Mouse (Mus musculus) liver, postnatal 0 days (tissue): Measurements from ENCODE around the gene Rer1. TPM values are rescaled to one million over a fixed set of nuclear protein-coding genes. Genes with fewer than 3 reads are reported as not detected.
A peak's percentile ranks its signal among the peaks of the same experiment; 100 is the strongest.

Experiments
- ATAC-seq: fragments of 200-750 bp; cut with Nextera tagmentation; 2 replicates; pipeline ENCODE4 v1.8.0; 2017; ENCODE audit warnings: mild to moderate bottlenecking, moderate library complexity
- DNase-seq: peaks from one replicate; pipeline ENCODE4 v3.0.0-alpha.2; 2016
- H3K27ac ChIP-seq: fragments of 300-500 bp; sonication (generic); 2 replicates; pipeline ENCODE4 v1.5.1; 2014; ENCODE audit warnings: antibody characterized with exemption, moderate library complexity, mild to moderate bottlenecking, low read depth
- H3K27me3 ChIP-seq: fragments of 300-500 bp; sonication (generic); 2 replicates; pipeline ENCODE4 v1.6.1; 2014; ENCODE audit warnings: low read length, control low read depth, mixed read lengths; ENCODE audit not compliant: insufficient read depth
- H3K36me3 ChIP-seq: fragments of 300-500 bp; sonication (generic); replicated peaks from 2 replicates; pipeline ENCODE4 v1.6.1; 2014; ENCODE audit warnings: mild to moderate bottlenecking, control low read depth, low read length, moderate library complexity, mixed read lengths; ENCODE audit not compliant: insufficient read depth
- H3K4me1 ChIP-seq: fragments of 300-500 bp; sonication (generic); 2 replicates; pipeline ENCODE4 v1.6.1; 2014; ENCODE audit warnings: antibody characterized with exemption, mild to moderate bottlenecking, control low read depth; ENCODE audit not compliant: insufficient read depth
- H3K4me2 ChIP-seq: fragments of 300-500 bp; sonication (generic); 2 replicates; pipeline ENCODE4 v1.6.1; 2014; ENCODE audit warnings: low read depth, mild to moderate bottlenecking, low read length, moderate library complexity, mixed read lengths
- H3K4me3 ChIP-seq: fragments of 300-500 bp; sonication (generic); 2 replicates; pipeline ENCODE4 v1.5.1; 2014; ENCODE audit warnings: low read depth, low read length
- H3K9ac ChIP-seq: fragments of 300-500 bp; sonication (generic); replicated peaks from 2 replicates; pipeline ENCODE4 v1.6.1; 2014; ENCODE audit warnings: mild to moderate bottlenecking, moderate library complexity
- H3K9me3 ChIP-seq: fragments of 300-500 bp; sonication (generic); 2 replicates; pipeline ENCODE4 v1.6.1; 2016; ENCODE audit warnings: mild to moderate bottlenecking, control low read depth, low read length, mixed read lengths
- CTCF ChIP-seq: sonication (generic); IDR thresholded peaks from 2 replicates; pipeline ENCODE4 v1.5.1; 2016; ENCODE audit warnings: antibody characterized with exemption, low read depth
- EP300 ChIP-seq: IDR thresholded peaks from 2 replicates; pipeline ENCODE4 v1.6.1; 2016; ENCODE audit warnings: antibody characterized with exemption, low read depth, mild to moderate bottlenecking
- WGBS: fragments of 180-500 bp; shearing (Covaris S2); extraction: QIAGEN DNeasy Blood & Tissue Kit; methylation state at CpG from one replicate; pipeline ENCODE4 v1.1.7; 2014; ENCODE audit not compliant: insufficient replicate concordance; 5-methylcytosine and 5-hydroxymethylcytosine counted together
- polyA plus RNA-seq: library from polyadenylated mRNA; unstranded; fragments of >200 nt; fragmentation: Nextera tagmentation; extraction: Ambion mirVana; gene quantifications from 2 replicates; pipeline ENCODE4 v1.2.1, GENCODE M21; 2015

Gene Rer1
- polyA plus RNA-seq, 1 experiment from 2014 or later = 111 TPM

DNA sequence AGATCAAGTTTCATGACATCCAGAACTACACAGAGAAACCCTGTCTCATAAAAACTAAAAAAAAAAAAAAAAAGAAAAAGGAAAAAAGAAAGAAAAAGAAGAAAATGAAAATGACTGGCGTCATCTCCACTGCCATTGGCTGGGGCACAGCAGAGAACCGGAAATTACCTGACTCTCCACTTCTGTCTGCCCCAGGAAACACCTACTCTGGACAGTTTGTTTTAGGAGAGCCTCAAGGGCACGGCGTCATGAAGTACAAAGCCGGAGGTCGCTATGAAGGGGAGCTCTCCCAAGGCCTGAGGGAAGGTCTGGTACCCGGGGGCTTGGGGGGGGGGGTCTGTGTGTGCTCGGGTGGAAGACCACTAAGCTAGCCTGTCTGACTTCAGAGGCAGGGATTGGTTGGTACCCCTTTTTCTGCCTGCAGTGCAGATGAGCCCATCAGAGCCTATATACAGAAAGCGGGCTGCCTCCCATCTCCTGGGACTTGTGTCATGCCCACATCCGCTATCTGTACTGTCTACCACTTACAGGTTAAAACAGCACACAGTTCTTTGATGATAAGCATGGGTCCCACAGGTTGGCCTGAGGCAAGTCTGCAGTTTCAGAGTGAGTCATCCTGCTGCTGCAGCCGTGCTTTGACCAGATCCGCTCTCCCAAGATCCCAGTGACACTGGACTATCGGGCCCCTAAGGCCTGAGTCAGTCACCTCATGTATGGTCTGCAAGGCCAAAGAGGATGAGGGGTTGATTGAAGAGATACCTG, 4.7 kb upstream of the Rer1 start:
- Histone ChIP-seq H3K27ac (no peak overlapping the region), H3K36me3 (peaks cover 3% of the 10 kb centered on the region; the same call in 1 of the 2 replicates), H3K9me3 (no peaks in the 10 kb centered on the region), H3K4me1 (peaks cover 9% of the 10 kb centered on the region), H3K4me3 (no peak overlapping the region), H3K27me3 (no peaks in the 10 kb centered on the region), H3K9ac (no peak overlapping the region), H3K4me2 (no peak overlapping the region)
- DNase-seq (no peak), ATAC-seq (no peak)
- WGBS = 78% methylated on average over 13 of the region's 13 CpGs
- TF ChIP-seq EP300 (no peak), CTCF (no peak)

DNA sequence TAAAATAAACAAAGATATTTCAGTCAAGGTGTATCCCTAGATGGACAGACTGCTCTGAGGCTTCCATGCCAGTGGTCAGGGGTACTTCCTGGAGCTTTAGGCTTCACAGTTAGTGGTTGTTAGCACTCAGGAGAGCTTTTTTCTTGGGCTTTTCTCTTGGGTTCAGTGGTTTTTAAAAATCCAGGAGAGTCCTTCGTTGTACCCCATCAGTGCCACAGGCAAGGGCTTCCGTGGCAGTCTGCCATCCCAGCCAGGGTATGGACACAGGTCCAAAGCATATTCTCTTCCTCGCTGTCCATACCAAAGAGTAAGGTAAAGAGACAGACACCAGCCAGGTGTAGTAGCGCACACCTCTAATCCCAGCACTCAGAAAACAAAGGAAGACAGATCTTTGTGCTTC, 4.0 kb upstream of the Rer1 start:
- Histone ChIP-seq H3K4me3 (no peak overlapping the region), H3K4me1 (peaks cover 13% of the 10 kb centered on the region), H3K4me2 (no peak overlapping the region), H3K27me3 (no peaks in the 10 kb centered on the region), H3K36me3 (peaks cover 3% of the 10 kb centered on the region; the same call in 1 of the 2 replicates), H3K9ac (no peak overlapping the region), H3K27ac (no peak overlapping the region), H3K9me3 (no peaks in the 10 kb centered on the region)
- no peak for DNase-seq
- no peak for ATAC-seq
- 86% methylated on average over 4 of the region's 4 CpGs for WGBS
- TF ChIP-seq EP300 = no peak
- no peak for TF ChIP-seq CTCF

DNA sequence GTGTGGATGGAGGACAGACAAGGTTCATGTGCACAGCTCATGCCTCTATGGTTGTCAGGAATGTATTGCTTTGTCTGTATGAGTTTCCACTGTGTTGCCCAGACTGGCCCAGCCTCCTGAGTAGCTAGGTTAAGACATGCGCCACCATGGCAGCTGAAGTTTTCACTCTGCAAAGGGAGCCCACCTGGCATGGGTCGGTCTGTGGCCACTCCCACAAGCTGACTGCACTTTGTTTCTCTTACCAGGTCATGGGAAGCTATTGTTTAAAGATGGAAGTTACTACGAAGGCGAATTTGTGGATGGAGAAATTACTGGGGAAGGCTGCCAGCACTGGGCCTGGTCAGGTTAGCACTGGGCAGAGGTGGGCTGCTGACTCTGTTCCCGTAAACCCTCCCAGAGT, 3.1 kb upstream of the Rer1 start:
- 86% methylated on average over 5 of the region's 5 CpGs for WGBS
- Histone ChIP-seq H3K27ac (no peak overlapping the region), H3K4me1 (peaks cover 22% of the 10 kb centered on the region), H3K4me2 (no peak overlapping the region), H3K4me3 (no peak overlapping the region), H3K36me3 (peaks cover 3% of the 10 kb centered on the region; the same call in 1 of the 2 replicates), H3K27me3 (no peaks in the 10 kb centered on the region), H3K9ac (no peak overlapping the region), H3K9me3 (no peaks in the 10 kb centered on the region)
- ATAC-seq (no peak), DNase-seq (no peak)
- no peak for TF ChIP-seq EP300

DNA sequence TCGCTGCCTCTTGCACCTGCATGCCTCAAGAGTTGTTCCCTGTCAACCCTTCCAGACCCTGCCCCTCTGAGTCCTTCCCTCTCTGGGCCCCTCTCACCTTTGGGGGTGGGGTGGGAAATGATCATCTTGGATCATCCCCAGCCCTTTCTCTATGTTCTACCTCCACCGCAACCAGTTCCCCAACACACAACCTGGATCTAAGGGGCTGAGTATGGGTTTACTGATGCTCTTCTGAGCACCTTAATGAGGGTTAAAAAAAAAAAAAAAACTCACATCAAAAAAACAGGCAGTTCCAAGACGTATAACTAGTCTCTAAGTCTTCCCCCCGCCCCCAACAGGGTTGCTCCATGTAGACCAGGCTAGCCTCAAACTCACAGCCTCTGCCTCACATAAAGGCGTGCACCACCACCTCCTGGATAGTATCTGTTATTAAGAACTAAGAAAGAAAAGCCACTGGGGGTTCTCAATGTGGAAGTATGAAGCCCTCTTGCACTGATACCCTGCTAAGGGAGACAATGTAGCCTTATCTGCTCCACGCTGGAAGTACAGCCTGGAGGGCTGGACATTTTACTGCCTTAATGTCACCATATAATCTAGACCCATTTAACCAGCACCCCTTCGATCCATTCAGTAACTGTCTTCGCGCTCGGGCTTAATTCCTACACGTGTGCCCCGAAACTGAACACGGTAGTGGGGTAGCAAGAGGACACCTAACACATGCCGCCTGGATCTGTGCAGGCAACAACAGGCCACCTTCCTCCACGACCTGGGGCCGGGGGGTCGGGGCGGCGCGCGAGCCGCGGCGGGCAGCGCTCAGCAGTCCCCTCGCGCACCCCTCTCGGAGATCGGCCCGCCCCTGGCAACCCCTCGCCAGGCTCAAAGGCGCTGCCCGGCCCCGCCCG, 725 bp downstream of the Rer1 start:
- TF ChIP-seq EP300 (no peak), CTCF (no peak)
- no peaks in the 10 kb centered on the region for H3K27me3 ChIP-seq
- H3K4me2 ChIP-seq = peak overlapping the region; percentile 90
- H3K9ac ChIP-seq = peak overlapping the region; percentile 76
- peak; percentile 67; the same call in 1 of the 2 replicates for ATAC-seq
- no peak for DNase-seq
- H3K9me3 ChIP-seq = no peaks in the 10 kb centered on the region
- WGBS = 9% methylated on average over 27 of the region's 35 CpGs
- peaks cover 20% of the 10 kb centered on the region for H3K36me3 ChIP-seq
- peak overlapping the region; percentile 91 for H3K27ac ChIP-seq
- peak overlapping the region; percentile 70 for H3K4me3 ChIP-seq
- peaks cover 35% of the 10 kb centered on the region for H3K4me1 ChIP-seq

DNA sequence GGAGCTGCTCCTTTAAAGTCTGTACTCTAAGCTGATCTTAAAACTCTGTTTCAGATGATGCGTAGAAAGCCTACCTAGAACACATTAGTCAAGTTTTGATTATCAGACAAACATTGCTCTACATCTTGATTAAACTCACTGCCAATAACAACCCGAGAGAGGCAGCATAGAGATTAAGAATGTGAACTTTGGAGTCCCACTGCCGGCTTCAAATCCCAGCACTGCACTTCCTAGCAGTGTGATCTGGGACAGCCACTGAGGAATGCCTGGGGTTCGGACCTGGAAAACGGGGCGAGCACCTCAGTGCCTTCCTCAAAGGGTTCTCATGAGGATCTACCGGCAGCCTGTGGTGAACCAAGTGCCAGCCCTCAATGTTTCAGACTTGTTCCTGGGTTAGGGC, 1.8 kb downstream of the Rer1 start:
- H3K9ac ChIP-seq = no peak overlapping the region; the same call in 1 of the 2 replicates
- 70% methylated on average over 7 of the region's 7 CpGs for WGBS
- ATAC-seq (no peak), DNase-seq (no peak)
- peaks cover 35% of the 10 kb centered on the region for H3K4me1 ChIP-seq
- no peaks in the 10 kb centered on the region for H3K27me3 ChIP-seq
- H3K9me3 ChIP-seq = no peaks in the 10 kb centered on the region
- H3K27ac ChIP-seq = peak overlapping the region; percentile 30
- H3K36me3 ChIP-seq = peaks cover 29% of the 10 kb centered on the region
- no peak overlapping the region; the same call in 1 of the 2 replicates for H3K4me3 ChIP-seq
- TF ChIP-seq CTCF (no peak), EP300 (no peak)
- H3K4me2 ChIP-seq = peak overlapping the region; percentile 90

DNA sequence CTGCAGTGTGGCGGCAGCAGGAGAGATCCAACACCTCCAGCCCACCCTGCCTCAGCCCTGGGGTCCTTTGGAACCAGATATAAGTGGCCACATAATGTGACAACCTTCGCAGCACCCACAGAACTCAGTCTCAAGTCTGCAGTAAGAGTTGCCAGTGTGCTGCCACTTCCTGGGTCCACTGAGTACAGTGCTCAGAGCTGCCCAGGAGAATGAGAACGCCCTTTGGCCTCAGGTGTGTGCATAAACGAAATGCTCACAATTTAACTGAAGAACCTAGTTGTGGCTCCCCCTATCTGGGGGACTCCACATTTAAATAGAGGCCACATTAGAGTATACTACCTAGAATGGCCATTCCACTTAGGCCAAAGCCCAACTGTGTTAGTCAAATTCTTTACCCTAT, 2.6 kb downstream of the Rer1 start:
- Histone ChIP-seq H3K4me2 (no peak overlapping the region), H3K27me3 (no peaks in the 10 kb centered on the region), H3K36me3 (peaks cover 35% of the 10 kb centered on the region), H3K4me1 (peaks cover 35% of the 10 kb centered on the region), H3K27ac (peak overlapping the region; percentile 30; the same call in 1 of the 2 replicates), H3K4me3 (no peak overlapping the region), H3K9me3 (no peaks in the 10 kb centered on the region), H3K9ac (no peak overlapping the region; the same call in 1 of the 2 replicates)
- TF ChIP-seq CTCF (peak; percentile 8; the same call in 1 of the 2 replicates), EP300 (no peak)
- no peak for DNase-seq
- 71% methylated on average over 4 of the region's 4 CpGs for WGBS
- ATAC-seq = no peak
